Mouse (Mus musculus): Measurements from ENCODE around the gene Commd2.
A peak's percentile ranks its signal among the peaks of the same experiment; 100 is the strongest.

Commd2 gene

DNA sequence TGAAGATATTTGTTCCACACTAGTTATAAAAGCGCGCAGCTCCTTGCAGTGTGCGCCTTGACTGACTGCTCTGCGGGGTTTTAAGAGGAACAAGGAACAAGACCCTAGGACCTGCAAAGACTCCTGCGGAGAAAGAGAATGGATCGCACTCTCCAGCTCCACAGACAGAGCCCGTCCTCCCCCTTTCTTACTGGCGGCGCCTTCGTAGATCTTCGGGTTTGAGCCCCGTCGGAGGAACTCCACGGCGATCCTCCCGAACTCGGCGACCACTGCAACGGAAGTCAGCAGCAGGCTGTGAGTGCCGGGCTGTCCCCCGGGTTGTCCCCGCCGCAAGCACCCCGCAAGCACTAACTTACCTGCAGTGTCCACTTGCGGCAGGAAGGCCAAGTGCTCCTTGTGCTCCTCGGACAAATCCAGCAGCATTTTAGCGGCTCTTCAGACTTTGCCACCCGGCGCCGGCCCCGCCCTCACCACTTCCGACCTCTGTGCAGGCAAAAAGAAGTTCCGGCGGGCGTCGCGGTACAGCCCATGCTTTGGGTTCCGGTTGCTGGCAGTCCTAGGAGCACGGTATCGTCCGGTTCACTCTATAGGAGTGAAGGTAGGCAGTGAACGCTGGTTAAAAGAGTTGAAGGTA lies at the start of gene Commd2:
Commd2 (minus strand) TSS at position 485 of the 634 bp plus-strand sequence.
- peak; percentile 97 for DNase-seq

DNA sequence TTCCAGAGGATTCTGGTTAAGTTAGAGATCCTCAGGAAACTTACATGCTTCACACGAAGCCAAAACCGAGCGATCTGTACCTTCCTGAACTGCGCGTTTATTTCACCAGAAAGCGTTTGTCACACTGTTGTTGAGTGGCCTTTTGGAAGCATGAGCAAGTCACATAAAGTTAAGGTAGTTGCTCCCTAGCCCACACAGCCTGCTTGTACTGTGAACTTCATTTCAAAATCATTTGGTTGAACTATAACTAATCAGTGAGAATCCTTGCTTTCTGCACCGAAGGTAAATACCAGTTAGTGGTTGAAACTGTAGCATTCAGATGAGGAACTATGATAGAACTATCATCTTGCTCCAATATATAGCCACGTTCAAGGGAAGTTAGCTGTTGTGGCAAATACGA lies 45.3 kb upstream of the Commd2 start:
- no peak for DNase-seq

DNA sequence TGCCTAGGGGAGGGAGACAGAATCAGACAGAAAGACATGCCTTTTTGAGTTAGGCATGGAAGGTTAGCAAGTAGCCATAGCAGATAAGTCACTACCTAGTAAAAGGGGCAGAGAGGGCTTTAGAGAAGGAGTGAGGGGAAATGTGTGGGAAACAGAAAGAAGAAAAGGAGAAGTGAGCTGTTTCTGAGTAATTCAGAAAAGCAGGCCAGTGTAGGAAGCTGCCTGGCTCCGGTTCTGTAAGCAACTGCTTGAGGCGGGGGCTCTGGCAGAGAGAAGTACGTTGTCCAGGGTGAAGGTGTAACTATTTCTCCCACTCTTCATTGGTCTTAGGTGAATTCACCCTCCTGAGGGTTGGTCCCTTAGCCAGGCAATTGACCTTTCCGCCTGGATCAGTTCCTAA lies 44.7 kb upstream of the Commd2 start:
- no peak for DNase-seq

DNA sequence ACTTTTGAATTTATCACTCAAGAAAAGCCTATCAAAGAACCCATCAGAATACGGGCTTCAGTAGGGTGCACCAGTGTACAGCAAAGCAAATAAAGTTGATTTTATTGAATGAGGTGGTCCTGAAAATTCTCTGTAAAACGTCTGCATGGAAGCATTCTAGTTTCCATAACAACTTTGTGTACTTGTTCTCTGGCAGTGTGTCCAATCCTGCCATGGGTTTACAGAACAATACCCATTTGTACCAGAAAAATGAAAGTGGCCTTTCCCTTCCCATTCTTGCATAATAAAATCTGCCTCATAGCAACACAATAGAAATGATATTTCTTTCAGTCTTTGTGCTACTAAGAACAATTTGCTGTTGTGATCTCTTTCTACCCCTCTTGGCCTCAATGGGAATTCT lies 41.2 kb upstream of the Commd2 start, which contains the start of gene Ankub1:
Ankub1 (minus strand) TSS at position 81 of the 400 bp plus-strand sequence.
- DNase-seq, result no peak

DNA sequence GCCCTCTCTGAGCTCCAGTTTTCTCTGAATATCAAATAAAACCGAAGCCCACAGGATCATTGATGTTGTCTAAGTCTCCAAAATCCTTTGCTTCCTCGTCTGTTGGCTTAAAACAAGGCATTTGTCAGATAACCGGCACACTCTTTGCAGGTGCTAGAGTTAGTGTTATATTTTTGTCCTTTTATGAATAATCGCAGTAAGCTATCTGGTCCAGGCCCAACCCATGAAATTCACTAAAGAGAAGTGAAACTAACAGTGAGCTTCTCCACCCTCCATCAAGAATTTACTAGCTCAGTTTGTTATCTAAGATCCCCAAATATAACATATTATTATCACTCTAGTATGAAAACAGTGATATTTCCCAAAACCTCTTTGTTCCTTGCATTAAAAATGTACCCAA lies 40.3 kb upstream of the Commd2 start:
- no peak for DNase-seq

DNA sequence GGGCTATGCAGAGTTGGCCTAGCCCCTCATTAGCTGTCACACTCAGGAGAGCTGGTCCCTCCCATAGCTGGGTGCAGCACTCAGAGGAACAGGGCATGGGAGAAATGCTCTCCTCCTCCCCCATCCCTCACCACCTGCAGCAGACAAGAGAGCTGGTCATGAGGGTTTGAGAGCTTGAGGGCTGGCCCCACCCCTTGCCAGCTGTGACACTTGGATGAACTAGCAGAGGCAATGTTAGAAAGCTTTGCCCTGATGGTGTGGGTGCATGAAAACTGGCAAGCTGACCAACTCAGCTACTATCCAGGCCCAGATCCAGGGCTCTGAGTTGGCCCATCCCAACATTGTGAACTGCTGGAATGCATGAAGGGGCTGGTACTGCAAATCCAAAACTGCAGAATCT lies 26.3 kb upstream of the Commd2 start:
- peak; percentile 92 for DNase-seq

DNA sequence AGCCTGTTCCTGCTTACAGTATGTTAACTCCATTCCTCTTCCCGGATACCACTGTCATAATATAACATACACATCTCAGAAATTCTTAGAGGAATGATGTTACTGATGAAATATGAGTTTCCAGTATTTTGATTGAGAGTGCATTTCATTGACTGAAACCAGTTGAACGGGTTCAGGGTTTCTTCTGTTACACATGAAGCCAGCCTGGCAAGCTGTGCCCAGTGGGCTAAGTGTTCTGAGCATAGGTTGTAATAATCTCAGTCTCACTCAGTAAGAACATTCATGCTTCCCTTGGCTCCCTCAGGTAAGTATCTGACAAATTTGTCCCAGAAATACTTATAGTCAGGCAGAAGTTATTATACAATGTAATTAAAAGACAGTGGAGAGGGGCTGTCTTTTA lies 22.6 kb upstream of the Commd2 start:
- no peak for DNase-seq

DNA sequence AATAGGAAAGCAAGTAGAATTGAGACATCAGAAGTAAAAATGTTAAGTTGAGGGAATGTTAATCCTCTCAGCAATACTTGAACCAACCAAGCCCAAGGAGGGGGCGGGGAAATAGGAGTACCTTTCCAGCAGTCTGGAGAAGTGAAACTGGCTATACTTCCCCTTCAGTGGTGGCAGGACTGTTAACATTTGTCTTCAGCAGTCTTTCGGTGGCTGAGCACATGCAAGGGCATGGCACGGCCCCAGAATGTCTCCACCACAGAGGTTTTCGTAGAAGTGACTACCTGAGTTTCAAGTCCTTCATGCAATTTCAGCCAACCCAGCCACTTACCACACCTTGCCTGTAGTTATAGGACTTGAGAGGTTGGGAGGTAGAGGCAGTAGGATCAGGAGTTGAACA lies 22.1 kb upstream of the Commd2 start:
- peak; percentile 93 for DNase-seq

DNA sequence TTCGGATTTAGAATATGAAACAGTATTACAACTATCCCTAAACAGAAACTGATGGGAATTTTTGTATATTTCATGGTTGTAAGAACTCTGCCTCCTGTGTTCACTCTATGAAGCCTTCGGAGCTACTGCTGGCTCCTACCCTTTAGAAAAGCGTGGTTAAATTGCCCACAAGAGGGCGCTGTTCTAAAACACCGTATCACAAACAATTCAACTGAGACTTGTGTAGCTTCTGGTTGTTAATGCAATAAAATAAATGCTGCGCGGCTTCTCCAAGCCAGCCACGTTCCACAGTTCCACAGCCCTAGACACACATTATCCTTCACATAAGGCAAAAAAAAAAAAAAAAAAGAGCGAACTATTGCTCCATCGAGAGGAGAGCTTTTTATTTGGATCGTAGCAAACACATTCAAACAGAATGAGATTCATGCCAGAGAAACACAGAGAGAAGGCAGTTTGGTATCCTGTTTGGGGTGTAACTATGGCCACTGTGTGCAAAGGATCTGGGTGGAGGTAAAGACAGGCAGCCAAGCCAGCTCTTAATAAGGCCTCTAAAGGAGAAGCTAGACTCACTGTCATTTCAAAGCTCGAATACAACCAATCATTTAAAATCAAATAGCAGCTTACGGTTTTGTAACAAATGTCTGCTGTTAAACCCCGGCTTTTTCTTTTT lies 15.7 kb upstream of the Commd2 start:
- DNase-seq, result peak; percentile 89

DNA sequence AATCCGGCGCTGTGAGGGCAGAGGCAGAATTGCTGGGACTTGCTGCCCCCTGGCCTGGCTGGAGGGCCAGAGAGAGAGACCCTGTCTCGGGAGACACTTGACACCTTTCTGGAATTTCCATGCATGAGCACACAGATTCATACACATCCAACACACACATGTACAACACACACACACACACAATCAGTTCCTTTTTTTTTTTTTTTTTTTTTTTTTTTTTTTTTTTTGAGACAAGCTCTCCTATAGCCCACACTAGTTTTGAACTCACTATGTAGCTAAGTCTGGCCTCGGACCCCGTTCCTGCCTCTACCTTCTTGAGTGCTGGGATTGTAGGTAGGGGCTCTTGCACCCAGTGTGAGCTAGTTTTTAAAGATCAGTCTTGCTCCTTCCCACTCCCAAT lies 14.4 kb upstream of the Commd2 start:
- DNase-seq, result no peak

DNA sequence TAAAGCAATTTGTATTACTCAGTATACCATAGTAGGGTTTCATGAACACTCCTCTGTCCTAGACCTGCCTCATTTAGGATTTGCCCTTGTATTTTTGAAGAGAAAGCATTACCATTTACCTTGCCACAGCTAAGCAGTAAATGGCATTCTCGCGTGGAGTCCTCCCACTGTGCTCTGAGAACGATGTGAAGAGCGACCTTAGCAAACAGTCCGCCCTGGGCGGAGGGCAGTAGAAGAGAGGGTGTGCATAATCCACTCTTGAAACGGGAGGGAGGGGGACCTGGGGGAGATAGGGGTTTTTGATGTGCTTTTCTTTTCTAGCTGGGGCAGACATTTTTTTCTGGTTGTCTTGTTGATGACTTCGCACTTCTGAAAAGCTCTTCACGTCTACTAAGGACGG lies 13.2 kb upstream of the Commd2 start:
- DNase-seq, result peak; percentile 62

DNA sequence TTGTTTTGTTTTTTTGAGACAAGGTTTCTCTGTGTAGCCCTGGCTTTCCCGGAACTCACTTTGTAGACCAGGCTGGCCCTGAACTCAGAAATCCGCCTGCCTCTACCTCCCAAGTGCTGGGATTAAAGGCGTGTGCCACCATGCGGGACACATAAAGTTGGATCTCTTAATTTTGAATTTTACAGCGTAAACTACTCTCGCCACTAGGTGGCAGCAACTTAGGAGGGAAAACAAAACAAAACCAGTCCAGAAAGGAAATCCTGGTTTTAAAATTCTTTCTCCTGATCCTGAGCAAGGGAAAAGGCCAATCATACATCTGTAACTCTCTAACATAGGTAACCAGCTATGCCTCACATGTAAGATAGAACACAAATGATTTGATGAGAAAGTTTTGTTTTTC lies 12.2 kb upstream of the Commd2 start:
- peak; percentile 82 for DNase-seq

DNA sequence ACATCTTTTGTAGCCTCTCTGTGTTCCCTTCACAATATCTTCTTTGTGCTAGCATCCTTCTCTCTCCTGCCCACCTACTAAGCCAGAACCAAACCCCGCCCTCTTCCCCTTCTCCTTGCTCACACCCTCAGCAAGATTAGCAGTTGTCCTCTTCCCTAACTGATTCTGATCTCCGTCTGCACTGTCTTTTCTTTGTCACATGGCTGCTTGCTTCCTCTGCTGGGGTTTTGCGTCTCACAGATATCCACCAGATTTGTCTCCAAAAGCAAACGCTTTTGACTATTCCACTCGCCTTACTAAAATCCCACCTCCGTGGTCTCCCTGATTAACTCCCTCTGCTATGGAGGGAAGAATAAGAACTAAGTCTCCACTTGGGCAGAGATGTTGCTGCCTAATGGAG lies 7.1 kb upstream of the Commd2 start:
- peak; percentile 57 for DNase-seq

DNA sequence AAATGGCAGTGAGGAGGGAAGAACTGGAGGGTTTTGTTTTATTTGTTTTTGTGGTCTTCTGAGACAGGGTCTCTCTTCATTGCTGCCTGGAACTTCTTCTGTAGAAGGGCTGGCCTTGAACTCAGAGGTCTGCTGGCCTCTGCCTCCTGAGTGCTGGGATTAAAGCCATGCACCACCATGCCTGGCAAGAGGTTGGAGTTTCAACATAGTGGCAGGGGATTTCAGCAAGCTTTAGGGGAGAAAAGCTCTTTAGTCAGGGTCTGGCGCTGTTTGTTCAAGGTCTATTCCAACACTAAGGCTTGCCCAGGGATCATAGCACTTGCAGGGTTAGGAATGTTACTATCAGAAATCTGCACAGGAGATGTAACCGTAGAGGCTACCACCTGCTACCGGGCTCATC lies 2.1 kb upstream of the Commd2 start:
- DNase-seq, result no peak

DNA sequence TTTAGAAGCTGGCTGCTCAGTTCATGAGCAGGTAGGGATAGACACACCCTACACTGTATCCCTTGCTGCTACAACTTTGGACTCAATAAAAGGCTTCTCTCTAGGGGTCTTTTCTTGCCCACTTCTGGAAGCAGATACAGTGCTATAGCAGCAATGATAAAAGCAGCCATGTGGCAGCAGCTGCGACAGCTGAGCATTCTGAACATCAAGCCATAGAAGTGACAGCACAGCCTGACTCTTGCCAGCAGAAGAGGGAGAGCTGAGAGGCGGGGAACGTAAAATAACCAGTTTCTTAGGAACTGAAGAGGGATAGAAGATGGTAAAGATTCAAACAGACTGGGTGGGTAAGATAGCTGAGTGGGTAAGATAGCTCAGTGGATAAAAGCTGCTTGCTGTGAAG lies 970 bp upstream of the Commd2 start:
- DNase-seq, result no peak

DNA sequence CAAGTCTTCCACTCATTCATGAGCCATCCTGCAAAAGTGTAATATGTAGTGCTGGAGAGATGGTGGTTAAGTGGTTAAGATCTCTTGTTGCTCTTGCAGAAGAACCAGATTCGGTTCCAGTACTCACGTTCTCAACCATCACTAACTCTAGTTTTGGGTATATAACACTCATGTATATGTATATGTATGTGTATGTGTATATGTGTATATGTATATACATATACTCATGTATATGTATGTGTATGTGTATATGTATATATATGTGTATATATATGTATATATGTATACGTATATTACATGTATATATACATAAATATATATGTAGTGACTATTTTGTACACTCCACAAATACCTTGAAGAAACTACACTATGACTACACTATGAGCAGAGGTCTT lies 347 bp upstream of the Commd2 start:
- no peak for DNase-seq

DNA sequence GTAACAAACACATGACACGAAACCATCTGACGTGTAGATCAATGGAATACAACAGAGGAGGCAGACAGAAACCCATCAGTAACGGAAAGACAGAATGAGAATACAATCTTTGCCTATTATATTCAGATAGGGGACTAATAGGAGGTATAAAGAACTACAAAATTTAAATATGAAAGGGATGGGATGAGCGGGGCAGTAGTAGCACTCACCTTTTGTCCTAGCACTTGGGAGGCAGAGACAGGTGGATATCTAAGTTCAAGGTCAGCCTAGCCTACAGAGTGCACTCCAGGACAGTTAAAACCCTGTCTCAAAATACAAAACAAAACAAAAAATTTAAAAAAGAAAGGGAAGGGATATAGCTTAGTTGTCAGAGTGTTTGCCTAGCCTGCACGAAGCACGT lies 8.3 kb downstream of the Commd2 start:
- no peak for DNase-seq

DNA sequence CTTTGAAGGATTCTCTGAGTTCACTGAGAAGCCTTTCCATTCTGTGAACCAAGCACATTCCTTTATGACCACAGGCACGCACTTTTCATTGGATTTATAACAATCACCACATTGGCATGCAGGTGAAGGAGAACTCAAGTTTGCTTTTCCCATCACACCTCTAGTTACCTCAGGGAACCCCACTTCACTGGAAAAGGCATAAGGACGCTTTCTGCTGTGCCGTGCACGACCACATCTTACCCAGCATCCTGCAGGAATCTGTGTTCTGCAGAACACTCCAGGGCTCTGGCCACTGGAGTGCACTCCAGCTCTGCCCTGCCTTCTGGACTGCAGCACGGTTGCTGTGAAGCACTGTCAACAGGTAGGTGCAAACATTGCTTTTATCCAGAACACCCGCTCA lies 13.9 kb downstream of the Commd2 start:
- DNase-seq, result no peak

DNA sequence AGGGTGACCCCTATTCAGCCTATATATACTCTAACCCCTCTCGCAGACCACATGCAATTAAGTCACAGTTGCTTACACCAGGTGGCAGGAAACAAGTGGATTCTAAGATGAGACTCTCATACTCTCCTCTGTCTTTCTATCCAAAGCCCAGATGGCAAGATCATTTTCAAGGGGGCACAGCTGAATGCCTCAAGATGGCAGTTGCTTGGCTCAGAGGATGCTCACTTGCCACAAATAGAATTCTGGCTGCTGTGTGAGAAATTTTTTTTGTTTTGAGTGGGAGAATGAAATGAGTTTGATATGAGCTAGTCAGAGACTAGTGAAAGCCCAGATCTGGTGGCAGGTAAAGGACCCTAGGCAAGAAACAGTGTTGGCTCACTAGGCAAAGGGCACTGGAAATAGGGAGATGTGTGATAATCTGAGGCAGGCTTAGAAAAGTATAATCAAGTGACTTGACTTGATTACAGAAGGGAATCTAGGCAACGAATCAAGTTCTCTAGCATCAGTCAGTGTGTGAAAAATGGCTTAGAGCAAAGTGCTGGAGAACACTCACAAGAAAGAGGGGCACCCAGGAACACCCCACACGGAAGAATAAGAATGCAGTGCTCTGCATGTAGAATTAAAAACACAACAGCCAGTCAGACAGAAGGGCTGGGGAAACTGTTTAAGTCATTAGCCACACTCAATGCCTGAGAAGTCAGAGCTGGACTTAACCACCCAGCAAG lies 16.6 kb downstream of the Commd2 start:
- DNase-seq, result no peak

DNA sequence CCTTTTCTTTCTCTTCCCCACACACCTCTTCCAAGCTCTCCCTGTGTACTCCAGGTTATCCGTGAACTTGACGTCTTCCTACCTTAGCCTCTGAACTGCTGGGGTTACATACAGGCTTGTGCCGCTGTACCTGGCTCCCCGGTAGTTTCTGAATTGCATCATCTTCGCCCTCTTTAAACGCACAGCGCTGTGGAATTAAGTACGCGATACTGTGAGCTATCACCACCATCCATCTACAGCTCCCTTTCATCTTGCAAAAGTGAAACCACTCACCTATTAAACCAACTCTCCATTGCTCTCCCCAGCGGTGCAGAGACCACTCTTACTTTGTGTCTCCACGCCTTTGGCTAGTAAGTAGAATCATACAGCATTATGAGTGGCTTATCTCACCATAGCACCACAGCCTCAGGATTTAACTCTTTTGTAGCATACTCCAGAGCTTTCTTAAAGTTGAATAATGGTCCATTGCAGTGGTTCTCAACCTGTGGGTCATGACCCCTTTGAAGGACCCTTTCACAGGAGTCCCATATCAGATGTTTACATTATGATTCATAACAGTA lies 24.5 kb downstream of the Commd2 start:
- DNase-seq, result no peak

DNA sequence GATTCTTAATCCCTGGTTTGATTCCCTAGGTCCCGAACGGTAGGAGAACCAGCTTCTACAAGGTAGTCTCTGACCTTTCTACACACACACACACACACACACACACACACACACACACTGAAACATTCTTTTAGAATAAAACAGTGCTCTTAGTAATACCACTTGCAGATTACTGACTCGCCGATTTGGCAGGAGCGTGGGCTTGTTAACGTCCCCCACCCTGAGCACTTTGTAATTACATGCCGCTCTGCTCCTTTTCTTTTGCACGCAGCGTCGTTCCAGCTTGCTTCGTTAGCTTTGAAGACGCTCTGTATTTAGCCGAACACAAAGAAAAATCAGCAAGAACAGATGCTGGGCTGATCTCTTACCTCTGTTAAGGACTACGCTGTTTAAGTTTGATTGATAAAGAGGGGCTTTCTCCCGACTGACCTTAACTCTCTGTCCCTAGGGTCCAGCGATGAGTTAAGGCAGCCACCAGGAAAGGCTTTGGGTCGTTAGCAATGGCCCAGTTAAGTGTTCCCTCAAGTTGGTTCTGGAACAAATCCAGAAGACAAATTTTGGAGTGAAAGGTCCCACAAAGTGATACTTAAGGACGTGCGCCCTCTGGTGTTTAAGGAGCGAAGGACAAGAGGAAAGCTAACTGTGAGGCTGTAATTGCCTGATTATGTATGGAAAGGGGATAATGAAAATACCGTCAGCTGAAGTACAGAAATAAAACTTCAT lies 26.1 kb downstream of the Commd2 start:
- DNase-seq, result peak; percentile 91

DNA sequence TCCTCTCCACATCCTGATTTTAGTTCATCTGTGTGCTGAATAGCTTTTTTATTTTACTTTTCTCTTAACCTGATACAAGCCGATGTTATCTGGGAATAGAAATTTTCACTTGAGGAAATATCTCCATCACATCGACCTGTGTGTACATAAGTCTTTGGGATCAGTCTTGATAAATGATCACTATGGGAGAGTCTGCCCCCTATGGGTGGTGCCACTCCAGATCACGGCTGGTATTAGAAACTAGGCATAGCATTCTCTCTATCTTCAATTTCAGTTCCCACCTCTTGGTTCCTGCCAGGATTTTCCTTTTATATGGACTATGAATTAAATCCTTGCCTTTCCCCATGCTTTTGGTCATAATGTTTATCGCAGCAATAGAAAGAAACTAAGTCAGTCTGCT lies 31.8 kb downstream of the Commd2 start:
- DNase-seq, result no peak

DNA sequence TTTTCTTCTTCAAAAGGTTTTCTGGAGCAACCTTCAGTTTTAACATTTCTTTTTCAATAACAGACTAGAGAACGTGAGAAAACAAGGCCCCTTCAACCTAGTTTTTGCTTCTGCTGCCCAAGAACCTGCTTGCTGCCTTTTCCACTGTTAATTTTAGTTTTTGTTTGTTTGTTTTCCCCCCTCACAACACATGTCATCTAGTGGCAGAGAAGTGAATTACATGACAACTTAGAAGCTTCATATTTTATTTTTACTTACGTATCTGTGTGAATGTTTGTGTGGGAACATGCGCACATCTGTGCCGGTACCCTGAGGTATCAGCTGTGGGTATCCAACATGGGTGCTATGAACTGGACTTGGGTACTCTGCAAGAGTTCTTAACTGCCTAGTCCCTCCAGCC lies 35.9 kb downstream of the Commd2 start:
- no peak for DNase-seq
